Mouse (Mus musculus): ENCODE measurements around the gene Arl10. TPM values are rescaled to one million over a fixed set of nuclear protein-coding genes. Genes with fewer than 3 reads are reported as not detected.
"Not testable (repeated sequence)": the region's sequence is repeated elsewhere in the genome, so short reads cannot be mapped to it uniquely, and the experiment has no call there.

Gene Arl10
- polyA plus RNA-seq, 2 experiments: 22.1 to 33.4 TPM

- no peak for TF ChIP-seq POLR2A (IDR thresholded peaks at IDR 0.05; ENCODE audit: borderline replicate concordance, extremely low read depth, insufficient read depth, insufficient read length)
- H3K4me2 ChIP-seq (replicated peaks; ENCODE audit: low read depth, low read length, severe bottlenecking): peak within 1 kb of the TSS; percentile 79
- WGBS: 2% methylated on average over 39 of the region's 66 CpGs
- H3K4me3 ChIP-seq (replicated peaks; ENCODE audit: low read length): peak within 1 kb of the TSS; percentile 52
- no peak within 1 kb of the TSS for H3K27ac ChIP-seq (replicated peaks; ENCODE audit: low read depth, low read length)
- no peaks in the 10 kb centered on the region for H3K36me3 ChIP-seq (ENCODE audit: control insufficient read depth, insufficient read depth, low read length)
- ATAC-seq (ENCODE audit: low FRiP score, low read depth): peak; percentile 74
- peaks cover 4% of the 10 kb centered on the region; the same call in 1 of the 2 replicates for H3K4me1 ChIP-seq (ENCODE audit: control insufficient read depth, insufficient read depth, low read length)
- peak within 1 kb of the TSS; percentile 60 for H3K9ac ChIP-seq (ENCODE audit: low read depth, low read length, severe bottlenecking)
- no peaks in the 10 kb centered on the region for H3K9me3 ChIP-seq (ENCODE audit: control insufficient read depth, low read length)
- DNase-seq (ENCODE audit: low spot score): peak; percentile 67
- no peaks in the 10 kb centered on the region for H3K27me3 ChIP-seq (ENCODE audit: control insufficient read depth, insufficient read depth, low read length)
These were observed 36.3 kb downstream of the Arl10 start, which contains the start of gene Cltb for GRCm38 (mm10) chr13:54610972-54611754. Gene Cltb (minus strand): TSS chr13:54611344.

- H3K36me3 ChIP-seq (ENCODE audit: control insufficient read depth, insufficient read depth, low read length); H3K4me1 ChIP-seq (ENCODE audit: control insufficient read depth, insufficient read depth, low read length); H3K4me3 ChIP-seq (replicated peaks; ENCODE audit: low read length); H3K9ac ChIP-seq (ENCODE audit: low read depth, low read length, severe bottlenecking); H3K4me2 ChIP-seq (replicated peaks; ENCODE audit: low read depth, low read length, severe bottlenecking); ATAC-seq (ENCODE audit: low FRiP score, low read depth); DNase-seq (ENCODE audit: low spot score); H3K27ac ChIP-seq (replicated peaks; ENCODE audit: low read depth, low read length); H3K9me3 ChIP-seq (ENCODE audit: control insufficient read depth, low read length); H3K27me3 ChIP-seq (ENCODE audit: control insufficient read depth, insufficient read depth, low read length): not testable (repeated sequence)
- WGBS: 86% methylated on average over 8 of the region's 8 CpGs
These were observed 38.3 kb downstream of the Arl10 start for GRCm38 (mm10) chr13:54613141-54613540.

GRCm38 (mm10) chr13:54616307-54616706 lies 41.5 kb downstream of the Arl10 start:
- Histone ChIP-seq H3K27me3 (ENCODE audit: control insufficient read depth, insufficient read depth, low read length) (no peaks in the 10 kb centered on the region), H3K9ac (ENCODE audit: low read depth, low read length, severe bottlenecking) (no peak overlapping the region), H3K4me2 (replicated peaks; ENCODE audit: low read depth, low read length, severe bottlenecking) (no peak overlapping the region), H3K27ac (replicated peaks; ENCODE audit: low read depth, low read length) (no peak overlapping the region), H3K4me1 (ENCODE audit: control insufficient read depth, insufficient read depth, low read length) (no peaks in the 10 kb centered on the region), H3K36me3 (ENCODE audit: control insufficient read depth, insufficient read depth, low read length) (no peaks in the 10 kb centered on the region), H3K4me3 (replicated peaks; ENCODE audit: low read length) (no peak overlapping the region), H3K9me3 (ENCODE audit: control insufficient read depth, low read length) (no peaks in the 10 kb centered on the region)
- DNase-seq (ENCODE audit: low spot score): no peak
- no peak for TF ChIP-seq POLR2A (IDR thresholded peaks at IDR 0.05; ENCODE audit: borderline replicate concordance, extremely low read depth, insufficient read depth, insufficient read length)
- ATAC-seq (ENCODE audit: low FRiP score, low read depth): no peak
- WGBS: 75% methylated on average over 8 of the region's 8 CpGs

- Histone ChIP-seq H3K9me3 (ENCODE audit: control insufficient read depth, low read length) (no peaks in the 10 kb centered on the region), H3K4me3 (replicated peaks; ENCODE audit: low read length) (no peak overlapping the region), H3K36me3 (ENCODE audit: control insufficient read depth, insufficient read depth, low read length) (no peaks in the 10 kb centered on the region), H3K4me2 (replicated peaks; ENCODE audit: low read depth, low read length, severe bottlenecking) (no peak overlapping the region), H3K27me3 (ENCODE audit: control insufficient read depth, insufficient read depth, low read length) (no peaks in the 10 kb centered on the region), H3K9ac (ENCODE audit: low read depth, low read length, severe bottlenecking) (no peak overlapping the region), H3K27ac (replicated peaks; ENCODE audit: low read depth, low read length) (no peak overlapping the region), H3K4me1 (ENCODE audit: control insufficient read depth, insufficient read depth, low read length) (no peaks in the 10 kb centered on the region)
- no peak for TF ChIP-seq POLR2A (IDR thresholded peaks at IDR 0.05; ENCODE audit: borderline replicate concordance, extremely low read depth, insufficient read depth, insufficient read length)
- no peak for DNase-seq (ENCODE audit: low spot score)
- no peak for ATAC-seq (ENCODE audit: low FRiP score, low read depth)
- 60% methylated on average over 6 of the region's 6 CpGs for WGBS
These were observed 42.2 kb downstream of the Arl10 start for GRCm38 (mm10) chr13:54616998-54617397.

GRCm38 (mm10) chr13:54621155-54621932 lies 46.5 kb downstream of the Arl10 start, which contains the start of gene Faf2:
Gene Faf2 (plus strand): TSS chr13:54621784.
- peak within 1 kb of the TSS; percentile 87 for H3K27ac ChIP-seq (replicated peaks; ENCODE audit: low read depth, low read length)
- peak; percentile 82; the same call in 1 of the 2 replicates for TF ChIP-seq POLR2A (IDR thresholded peaks at IDR 0.05; ENCODE audit: borderline replicate concordance, extremely low read depth, insufficient read depth, insufficient read length)
- H3K27me3 ChIP-seq (ENCODE audit: control insufficient read depth, insufficient read depth, low read length): no peaks in the 10 kb centered on the region
- peak within 1 kb of the TSS; percentile 97 for H3K9ac ChIP-seq (ENCODE audit: low read depth, low read length, severe bottlenecking)
- no peaks in the 10 kb centered on the region for H3K9me3 ChIP-seq (ENCODE audit: control insufficient read depth, low read length)
- peak within 1 kb of the TSS; percentile 95 for H3K4me3 ChIP-seq (replicated peaks; ENCODE audit: low read length)
- H3K4me1 ChIP-seq (ENCODE audit: control insufficient read depth, insufficient read depth, low read length): peaks cover 6% of the 10 kb centered on the region
- DNase-seq (ENCODE audit: low spot score) (peak; percentile 94), ATAC-seq (ENCODE audit: low FRiP score, low read depth) (peak; percentile 98)
- H3K36me3 ChIP-seq (ENCODE audit: control insufficient read depth, insufficient read depth, low read length): no peaks in the 10 kb centered on the region
- WGBS: 15% methylated on average over 42 of the region's 44 CpGs
- H3K4me2 ChIP-seq (replicated peaks; ENCODE audit: low read depth, low read length, severe bottlenecking): peak within 1 kb of the TSS; percentile 71
